Mouse (Mus musculus): ENCODE results near the gene Gm9964.
"Not testable (repeated sequence)": the region's sequence is repeated elsewhere in the genome, so short reads cannot be mapped to it uniquely, and the experiment has no call there.

Gm9964 gene

DNA sequence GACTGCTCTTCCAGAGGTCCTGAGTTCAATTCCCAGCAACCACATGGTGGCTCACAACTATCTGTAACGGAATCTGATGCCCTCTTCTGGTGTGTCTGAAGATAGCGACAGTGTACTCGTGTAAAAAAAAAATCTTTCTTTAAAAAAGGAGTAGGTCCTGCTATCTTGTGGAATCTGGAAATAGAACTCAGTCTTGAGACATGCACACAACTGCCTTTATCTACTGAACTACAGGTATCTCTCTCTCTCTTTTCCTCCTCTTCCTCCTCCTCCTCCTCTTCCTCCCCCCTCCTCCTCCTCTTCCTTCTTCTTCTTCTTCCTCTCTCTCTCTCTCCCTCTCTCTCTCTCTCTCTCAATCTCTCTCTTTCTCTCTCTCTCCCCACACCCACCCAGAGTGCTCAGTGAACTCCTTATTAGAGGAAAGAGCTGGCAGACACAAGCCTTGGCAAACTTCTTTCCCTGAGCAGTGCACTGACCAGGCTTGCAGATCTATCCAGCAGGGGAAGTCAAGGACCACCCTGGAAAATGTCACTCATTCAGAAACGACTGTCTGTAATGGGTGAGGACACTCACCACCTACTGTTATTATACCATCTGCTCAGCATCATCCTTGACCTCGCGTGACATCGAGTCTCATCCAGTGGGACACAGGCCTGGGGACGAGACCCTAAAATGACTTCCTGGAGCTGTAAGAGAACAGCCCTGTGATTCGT, 3.2 kb upstream of the Gm9964 start:
- DNase-seq (ENCODE audit: low read depth, low spot score): no peak

GRCm38 (mm10) chr11:79296167-79296566, 539 bp downstream of the Gm9964 start:
- no peak for DNase-seq (ENCODE audit: low read depth, low spot score)

DNA sequence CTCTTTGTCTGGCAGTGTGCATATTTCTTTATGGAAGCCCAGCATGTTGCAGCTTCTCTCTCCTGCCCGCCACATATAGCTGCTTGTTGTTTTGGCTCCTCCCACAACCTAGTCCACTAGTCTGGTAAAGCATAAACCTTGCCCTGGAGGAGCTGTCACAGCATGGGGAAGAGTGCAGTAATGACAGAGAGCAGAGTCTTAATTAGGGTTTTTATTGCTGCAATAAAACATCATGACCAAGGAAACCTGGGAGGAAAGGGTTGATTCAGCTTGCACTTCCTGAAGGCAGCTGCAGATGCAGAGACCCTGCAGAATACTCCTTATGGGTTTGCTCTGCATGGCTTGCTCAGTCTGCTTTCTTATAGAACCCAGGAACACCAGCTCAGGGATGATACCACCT, 2.7 kb downstream of the Gm9964 start:
- DNase-seq (ENCODE audit: low read depth, low spot score): no peak

DNA sequence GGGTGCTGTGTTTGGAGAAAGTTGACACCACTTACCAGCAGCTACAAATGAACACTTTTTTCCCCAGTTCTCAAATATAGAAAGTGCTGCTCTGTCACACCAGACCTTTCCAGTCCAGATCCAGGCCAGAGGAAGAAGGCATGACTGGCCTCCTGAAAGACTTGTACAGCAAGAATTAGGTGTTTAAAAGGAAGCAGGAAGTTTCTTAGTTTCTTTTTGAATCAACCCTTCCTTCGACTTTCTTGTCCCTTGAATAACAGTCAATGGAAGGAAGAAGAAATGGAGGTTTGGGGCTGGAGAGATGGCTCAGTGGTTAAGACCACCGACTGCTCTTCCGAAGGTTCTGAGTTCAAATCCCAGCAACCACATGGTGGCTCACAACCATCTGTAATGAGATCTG, 3.7 kb downstream of the Gm9964 start:
- DNase-seq (ENCODE audit: low read depth, low spot score): no peak

DNA sequence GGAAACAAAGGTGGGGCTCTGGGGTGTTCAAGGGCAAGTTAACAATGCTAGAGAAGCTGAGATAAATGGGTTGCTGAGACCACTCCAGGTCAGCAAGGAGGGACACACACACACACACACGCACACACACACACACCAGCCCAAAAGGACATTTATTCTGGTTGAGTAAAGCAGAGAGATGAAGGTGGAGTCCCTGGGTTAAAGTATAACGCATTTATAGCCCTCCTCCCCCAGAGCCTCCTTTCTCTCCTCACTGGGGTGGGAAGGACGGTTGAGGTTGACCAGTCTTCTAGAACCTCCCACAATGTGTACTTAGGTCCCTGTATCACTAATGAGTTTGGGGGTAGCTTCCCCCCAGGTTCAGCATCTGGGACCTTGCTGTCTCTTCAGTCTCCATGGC, 4.6 kb downstream of the Gm9964 start:
- DNase-seq (ENCODE audit: low read depth, low spot score): no peak

DNA sequence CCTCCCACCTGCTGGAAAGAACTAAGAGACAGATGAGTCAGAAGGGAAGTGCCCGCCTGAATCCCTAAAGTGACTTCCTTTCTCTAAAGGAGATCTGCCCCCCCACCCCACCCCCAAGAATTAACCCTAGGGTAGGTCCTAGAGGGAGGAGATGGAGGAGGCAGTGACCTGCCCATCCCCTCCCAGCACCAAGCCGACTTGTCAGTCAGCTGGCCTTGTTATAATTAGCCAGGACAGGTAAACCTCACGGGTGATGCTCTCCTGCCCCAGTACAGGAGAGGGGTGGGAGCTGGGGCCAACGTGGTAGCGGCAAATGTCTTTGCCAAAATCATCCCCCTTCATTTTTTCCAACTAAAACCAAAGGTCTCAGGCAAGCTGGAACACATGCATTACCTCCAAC, 5.1 kb downstream of the Gm9964 start:
- DNase-seq (ENCODE audit: low read depth, low spot score): no peak

DNA sequence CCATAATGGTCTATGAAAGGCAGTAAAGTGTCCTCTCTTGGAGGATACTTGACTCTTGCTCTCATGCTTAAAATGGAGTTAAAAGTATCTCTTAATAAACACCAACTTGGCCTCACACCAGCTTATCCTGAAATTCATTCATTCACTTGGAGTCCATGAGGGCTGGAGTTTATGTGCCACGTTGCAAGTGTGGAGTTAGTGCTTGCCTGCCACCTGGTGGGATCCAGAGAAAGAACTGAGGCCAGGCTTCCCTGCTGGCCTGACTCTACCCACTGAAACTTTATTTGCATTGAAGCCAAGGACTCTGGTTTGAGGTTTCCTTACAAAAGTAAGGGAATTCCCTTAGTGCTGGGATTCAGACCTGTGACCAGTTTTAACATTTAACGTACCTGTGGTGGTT, 6.2 kb downstream of the Gm9964 start:
- no peak for DNase-seq (ENCODE audit: low read depth, low spot score)

DNA sequence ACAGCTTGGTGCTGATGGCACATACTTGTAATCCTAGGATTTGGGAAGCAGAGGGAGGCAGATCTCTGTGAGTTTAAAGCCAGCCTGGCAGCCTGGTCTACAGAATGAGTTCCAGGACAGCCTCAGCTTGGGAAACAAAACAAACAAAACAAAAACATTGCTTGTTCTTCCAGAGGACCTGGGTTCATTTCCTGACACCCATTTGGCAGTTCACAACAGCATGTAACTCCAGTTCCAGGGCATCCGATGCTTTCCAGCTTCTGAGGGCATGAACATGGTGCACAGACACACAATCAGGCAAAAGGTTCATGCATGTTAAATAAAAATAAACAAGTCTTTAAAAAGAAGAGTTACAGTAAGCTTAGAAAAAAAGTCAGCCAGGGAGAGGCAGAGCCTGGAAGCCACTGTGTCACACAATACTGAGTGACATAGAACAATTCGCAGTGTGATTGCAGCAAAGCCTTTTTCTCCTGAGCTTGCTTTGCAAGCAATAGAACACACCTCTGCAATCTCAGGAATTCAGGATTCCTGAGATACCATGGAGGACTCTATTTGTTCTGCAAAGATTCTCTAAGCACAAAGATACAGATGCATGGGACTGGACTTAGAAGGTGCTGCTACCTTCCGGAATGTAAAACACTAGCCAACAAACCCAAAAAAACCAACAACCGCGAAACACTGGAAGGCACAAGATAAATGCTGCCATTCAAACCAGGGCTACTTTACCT, 7.6 kb downstream of the Gm9964 start:
- no peak for DNase-seq (ENCODE audit: low read depth, low spot score)

GRCm38 (mm10) chr11:79288278-79288843, 8.3 kb downstream of the Gm9964 start:
- DNase-seq (ENCODE audit: low read depth, low spot score): no peak

GRCm38 (mm10) chr11:79287447-79287846, 9.3 kb downstream of the Gm9964 start:
- DNase-seq (ENCODE audit: low read depth, low spot score): no peak

- DNase-seq (ENCODE audit: low read depth, low spot score): no peak
Observed at GRCm38 (mm10) chr11:79286305-79286799, 10.4 kb downstream of the Gm9964 start.

GRCm38 (mm10) chr11:79283350-79284030, 13.2 kb downstream of the Gm9964 start:
- DNase-seq (ENCODE audit: low read depth, low spot score): no peak

DNA sequence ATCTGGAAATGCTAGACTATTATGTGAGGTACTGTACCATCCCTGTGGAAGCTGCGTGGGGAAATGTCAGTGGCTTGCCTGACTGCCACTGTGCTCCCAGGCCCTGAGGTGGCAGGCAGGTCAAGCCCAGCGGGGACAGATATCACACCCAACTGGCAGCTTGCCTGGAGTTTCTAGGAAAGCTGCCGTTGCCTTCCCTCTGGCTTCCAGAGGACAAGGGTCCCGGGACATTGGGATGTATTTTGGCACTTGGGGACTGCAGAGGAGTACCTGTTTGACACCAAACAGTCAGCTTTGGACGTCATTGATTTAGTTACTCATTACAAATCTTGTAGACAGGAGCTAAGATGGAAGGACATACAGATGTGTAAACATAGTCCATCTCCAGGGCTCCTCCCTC, 15.3 kb downstream of the Gm9964 start:
- no peak for DNase-seq (ENCODE audit: low read depth, low spot score)

GRCm38 (mm10) chr11:79279732-79280405, 16.8 kb downstream of the Gm9964 start:
- no peak for DNase-seq (ENCODE audit: low read depth, low spot score)

DNA sequence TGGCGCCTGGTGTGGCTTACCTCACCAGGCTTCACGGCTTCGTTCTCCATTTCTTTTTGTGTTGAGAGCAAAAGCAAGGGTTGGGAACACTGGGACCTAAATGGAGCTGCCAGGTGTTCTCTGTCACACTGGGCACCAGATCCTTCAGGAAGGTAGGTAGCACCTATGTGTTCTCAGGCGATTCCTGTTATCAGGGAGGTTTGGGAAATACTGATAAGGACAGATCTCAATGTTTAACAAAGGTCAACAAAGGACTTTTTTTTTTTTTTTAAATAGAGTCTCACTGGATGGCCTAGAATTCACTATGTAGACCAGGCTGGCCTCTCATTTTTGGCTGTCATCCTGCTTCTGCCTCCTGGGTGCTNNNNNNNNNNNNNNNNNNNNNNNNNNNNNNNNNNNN, 22.9 kb downstream of the Gm9964 start:
- no peak for DNase-seq (ENCODE audit: low read depth, low spot score)

- DNase-seq (ENCODE audit: low read depth, low spot score): no peak
Observed at GRCm38 (mm10) chr11:79273039-79273438, 23.7 kb downstream of the Gm9964 start.

DNA sequence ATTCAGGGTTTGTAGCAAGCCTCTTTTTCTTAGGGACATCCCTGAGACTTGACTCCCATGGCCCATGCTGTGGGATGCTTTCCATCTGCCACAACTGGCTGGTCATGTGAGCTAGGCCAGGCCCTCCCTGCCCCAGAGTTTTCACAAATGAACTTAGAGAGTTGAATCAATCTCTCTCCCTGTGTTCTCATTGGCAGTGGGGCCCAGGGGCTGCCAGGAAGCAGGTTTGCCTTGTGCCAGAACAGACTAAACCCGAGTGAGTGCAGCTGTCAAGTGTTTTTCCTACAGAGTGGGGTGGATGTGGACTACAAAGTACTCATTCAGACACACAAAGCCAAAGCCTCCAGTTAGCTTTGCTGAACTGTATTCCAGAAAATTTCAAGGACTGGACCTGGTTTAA, 29.5 kb downstream of the Gm9964 start:
- no peak for DNase-seq (ENCODE audit: low read depth, low spot score)

DNA sequence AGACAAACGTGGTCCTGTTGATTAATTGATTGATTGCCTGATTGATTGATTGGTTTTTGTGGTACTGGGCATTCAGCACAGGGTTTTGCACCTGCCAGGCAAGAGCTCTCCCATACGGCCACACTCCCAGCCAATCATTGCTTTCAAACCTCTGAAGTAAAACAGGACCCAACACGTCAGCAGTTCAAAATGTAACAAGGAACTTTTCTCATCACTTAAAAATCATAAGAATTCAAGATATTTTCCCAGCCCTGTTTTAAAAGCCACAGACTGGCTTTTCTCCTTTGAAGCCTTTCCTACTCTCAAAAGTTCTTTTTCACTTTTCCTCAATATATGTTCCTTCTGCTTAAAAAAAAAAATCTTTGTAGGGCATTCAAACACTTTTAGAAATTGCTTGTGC, 32.3 kb downstream of the Gm9964 start:
- no peak for DNase-seq (ENCODE audit: low read depth, low spot score)

DNA sequence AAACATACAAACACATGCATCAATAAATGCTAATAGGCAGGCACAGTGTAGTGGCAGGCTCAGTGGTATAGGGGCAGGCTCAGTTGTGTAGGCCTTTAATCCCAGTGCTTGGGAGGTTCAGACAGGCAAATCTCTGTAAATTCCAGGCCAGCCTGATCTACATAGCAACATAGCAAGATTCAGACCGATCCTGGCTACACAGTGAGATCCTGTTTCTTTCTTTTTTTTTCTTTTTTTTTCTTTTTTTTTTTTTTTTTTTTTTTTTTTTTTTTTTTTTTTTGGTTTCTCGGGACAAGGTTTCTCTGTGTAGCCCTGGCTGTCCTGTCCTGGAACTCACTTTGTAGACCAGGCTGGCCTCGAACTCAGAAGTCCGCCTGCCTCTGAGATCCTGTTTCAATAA, 36.6 kb downstream of the Gm9964 start:
- DNase-seq (ENCODE audit: low read depth, low spot score): not testable (repeated sequence)

DNA sequence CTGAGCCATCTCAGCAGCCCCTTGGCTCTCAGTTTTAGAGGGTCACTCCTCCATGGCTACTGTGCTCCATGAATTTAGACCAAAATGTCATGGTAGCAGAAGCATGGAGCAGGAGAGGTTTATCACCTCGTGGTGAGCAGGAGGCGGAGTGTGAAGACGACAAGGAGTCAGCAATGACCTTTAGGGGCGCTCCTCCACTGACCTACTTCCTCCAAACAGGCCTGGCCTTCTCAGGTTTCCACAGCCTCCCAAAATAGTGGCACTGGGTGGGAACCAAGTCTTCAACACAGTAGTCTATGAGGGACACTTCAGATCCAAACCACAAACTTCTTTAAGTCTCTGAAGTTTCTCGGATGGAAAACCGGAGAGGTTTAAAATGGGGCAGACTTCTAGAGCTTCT, 38.0 kb downstream of the Gm9964 start:
- no peak for DNase-seq (ENCODE audit: low read depth, low spot score)

DNA sequence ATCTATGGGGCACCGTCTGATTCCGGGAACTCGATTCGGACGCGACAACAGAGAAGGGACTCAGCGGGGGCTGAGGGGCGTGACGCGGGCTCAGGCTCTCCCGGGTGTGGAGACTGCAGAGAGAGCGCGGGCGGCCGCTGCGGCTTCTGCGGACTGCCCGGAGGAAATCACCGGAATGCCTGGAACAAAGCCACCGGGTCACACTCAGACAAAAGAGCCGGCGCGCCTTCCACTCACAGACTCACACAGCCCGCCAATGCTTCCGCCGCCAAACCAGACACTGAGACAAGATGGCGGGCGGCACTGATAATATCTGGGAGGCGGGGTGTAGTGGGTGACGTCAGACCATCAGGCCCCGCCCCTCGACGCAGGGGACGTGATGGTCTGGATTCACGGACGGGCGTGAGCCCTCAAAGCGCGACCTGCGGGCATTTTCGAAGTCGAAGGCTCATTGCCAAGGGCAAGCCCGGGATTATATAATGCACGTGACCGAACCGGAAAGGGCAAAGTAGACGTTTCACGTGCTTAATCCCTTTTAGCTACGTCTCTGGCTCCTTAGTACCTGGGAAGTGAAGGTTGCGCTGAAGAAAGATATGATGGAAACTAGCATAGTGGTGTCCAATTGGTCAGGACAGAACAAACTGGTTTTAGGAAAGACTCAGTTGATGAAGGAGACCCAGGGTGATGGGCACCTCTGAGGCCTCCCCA, 42.2 kb downstream of the Gm9964 start, which contains the start of gene Wsb1:
Wsb1 (minus strand) TSS at position 281 of the 708 bp plus-strand sequence.
- peak; percentile 78 for DNase-seq (ENCODE audit: low read depth, low spot score)
